Mouse (Mus musculus) gastrocnemius, adult 18-20 months (tissue): Measurements from ENCODE around the gene Kif23. TPM values are rescaled to one million over a fixed set of nuclear protein-coding genes. Genes with fewer than 3 reads are reported as not detected.

Experiments used
- total RNA-seq, 2 experiments: library from RNA; stranded (reverse); gene quantifications; 2 replicates each; pipeline ENCODE4 v1.2.3; 2021

Kif23 gene
- total RNA-seq, 2 experiments from 2014 or later = 0.37 to 0.88 TPM

Other genes starting within 250 kb of the Kif23 start
- gene Rplp1, start 32.2 kb downstream of the Kif23 start, total RNA-seq = 1,000 to 10,000 TPM; 1,375 to 1,461 TPM
- under 1 TPM in 1 of 2 experiments, not detected in 1; 0.21 TPM for gene Paqr5, start 80.1 kb upstream of the Kif23 start, total RNA-seq
- gene Glce, start 175.9 kb upstream of the Kif23 start, total RNA-seq = 1 to 10 TPM; 5.8 TPM